In the genomic region with DNA sequence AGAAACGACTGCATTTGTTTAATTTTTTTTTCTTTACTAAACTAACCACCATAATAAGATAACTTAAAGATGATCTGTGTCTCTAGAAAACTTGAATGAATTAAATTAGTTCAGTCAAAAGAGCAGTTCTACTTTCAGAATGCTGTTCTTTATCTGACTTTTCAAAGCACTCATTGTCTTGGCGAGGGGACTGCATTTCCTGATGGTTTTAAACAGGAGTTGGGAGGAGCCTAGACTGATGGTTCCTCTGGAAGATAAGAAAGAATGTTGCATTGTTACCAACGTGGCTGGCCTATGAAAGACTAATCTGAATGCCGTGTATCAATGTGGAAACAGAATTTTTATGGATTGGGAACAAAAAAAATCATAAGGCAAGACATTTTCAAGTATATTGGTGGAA, we compare ENCODE assay signal across 13 mouse cellular contexts. TPM values are rescaled to one million over a fixed set of nuclear protein-coding genes. Genes with fewer than 3 reads are reported as not detected.
DNase-seq lines count a peak whose midpoint lies in the region; ATAC-seq lines count a peak whose summit lies in the region.
"Had no signal": no experiment of that assay in that cellular context is flagged by ENCODE, and none has a peak within 500 bp of the region (broad histone marks: within the 10 kb centered on the region; RNA-seq: fewer than 3 reads in every experiment).

No protein-coding gene starts in this region.

- no peak for DNase-seq in heart, postnatal 25 days (ENCODE audit: low spot score)
- DNase-seq in embryo, embryonic 9.5 days (ENCODE audit: extremely low spot score): peak; percentile 20
- DNase-seq in adrenal gland, postnatal 14 days: no peak
- DNase-seq: gastrocnemius, postnatal 10 days; kidney, adult 9 months had no signal

- no peaks in the 10 kb centered on the region for H3K36me3 ChIP-seq in heart, embryonic 14.5 days (ENCODE audit: control insufficient read depth, insufficient read depth, low read length)
- H3K36me3 ChIP-seq in megakaryocyte, embryonic 14.5 days (replicated peaks; ENCODE audit: low read length): peaks cover 29% of the 10 kb centered on the region

- H3K4me3 ChIP-seq in heart, embryonic 14.5 days (ENCODE audit: control insufficient read depth in 1 of 2, insufficient read depth in 1 of 2, low read depth in 1 of 2, low read length in 2 of 2): no peak overlapping the region
- H3K4me3 ChIP-seq in megakaryocyte, embryonic 14.5 days (replicated peaks): peak overlapping the region; percentile 80
- H3K4me3 ChIP-seq: forebrain, embryonic 13.5 days; neural tube, embryonic 13.5 days had no signal

- 5% methylated on average over 4 of the region's 4 CpGs for WGBS in heart, embryonic 14.5 days

- H3K4me2 ChIP-seq in heart, embryonic 14.5 days (ENCODE audit: low read length): peak overlapping the region; percentile 43
- H3K4me2 ChIP-seq: forebrain, embryonic 13.5 days; neural tube, embryonic 13.5 days had no signal

- peaks cover 13 to 72% of the 10 kb centered on the region in 2 experiments for H3K4me1 ChIP-seq in heart, embryonic 14.5 days (ENCODE audit: control insufficient read depth in 2 of 2, insufficient read depth in 2 of 2, low read length in 2 of 2)
- peaks cover 94% of the 10 kb centered on the region for H3K4me1 ChIP-seq in megakaryocyte, embryonic 14.5 days

- H3K27me3 ChIP-seq in heart, embryonic 14.5 days (ENCODE audit: control insufficient read depth, insufficient read depth, low read length): no peaks in the 10 kb centered on the region
- no peaks in the 10 kb centered on the region for H3K27me3 ChIP-seq in megakaryocyte, embryonic 14.5 days (replicated peaks)
- H3K27me3 ChIP-seq: CH12.LX; forebrain, embryonic 13.5 days; neural tube, embryonic 13.5 days had no signal

- no peak for ATAC-seq in heart, embryonic 14.5 days (ENCODE audit: insufficient number of reproducible peaks, insufficient read depth, low FRiP score, low read depth)
- no peak for ATAC-seq in megakaryocyte, adult 5-6 weeks (ENCODE audit: poor library complexity, severe bottlenecking)
- ATAC-seq in megakaryocyte-erythroid progenitor cell, adult 5-6 weeks (replicated peaks; ENCODE audit: low FRiP score, low TSS enrichment, poor library complexity, severe bottlenecking): peak; percentile 55
- no peak for ATAC-seq in monocyte, adult 5-6 weeks (replicated peaks; ENCODE audit: insufficient number of reproducible peaks, low FRiP score, low TSS enrichment, poor library complexity, severe bottlenecking)
- ATAC-seq: forebrain, embryonic 13.5 days had no signal

- peak overlapping the region; percentile 50 to 58 for H3K27ac ChIP-seq in heart, embryonic 14.5 days (replicated peaks in 1 of 2; ENCODE audit: control insufficient read depth in 1 of 2, insufficient read depth in 1 of 2, low read depth in 2 of 2, low read length in 2 of 2)
- H3K27ac ChIP-seq: forebrain, embryonic 13.5 days had no signal

- H3K9ac ChIP-seq in heart, embryonic 14.5 days (ENCODE audit: low read length): no peak overlapping the region
- H3K9ac ChIP-seq: forebrain, embryonic 13.5 days had no signal

- no peaks in the 10 kb centered on the region for H3K9me3 ChIP-seq in heart, embryonic 14.5 days (ENCODE audit: control insufficient read depth, low read length)
- H3K9me3 ChIP-seq in megakaryocyte, embryonic 14.5 days: no peaks in the 10 kb centered on the region
- H3K9me3 ChIP-seq: forebrain, embryonic 13.5 days; neural tube, embryonic 13.5 days had no signal

- intact Hi-C loops in heart, postnatal 25 days (cut with DNase I): loop anchor here (5.0 kb wide), 1 partner anchor 52 kb away; the partner anchor contains the start of gene Nxnl2

RNA-seq across cellular contexts. Expression of gene Spin1, which starts 20.1 kb away (rescaled TPM):
- 57.8 and 58.1 TPM in 2 replicates for polyA plus RNA-seq in heart, embryonic 14.5 days (2014; fragmentation: Nextera tagmentation; extraction: Ambion mirVana)
- 10 to 100 TPM; 30.0 to 33.4 TPM for total RNA-seq in heart, postnatal 25 days (2021)
- polyA plus RNA-seq in megakaryocyte, embryonic 14.5 days (2012; ENCODE audit: insufficient read depth, low replicate concordance): 1.7 TPM in 1 of 2 replicates, not detected in the other
- total RNA-seq in megakaryocyte, adult 5-6 weeks (2015): 33.9 and 37.5 TPM in 2 replicates
- 39.0 and 39.2 TPM in 2 replicates for total RNA-seq in megakaryocyte, adult 5-6 weeks (2017)
- total RNA-seq in megakaryocyte-erythroid progenitor cell, adult 5-6 weeks (2014; fragmentation: Nextera tagmentation): 12.6 and 16.1 TPM in 2 replicates
- 14.5 and 24.0 TPM in 2 replicates for total RNA-seq in megakaryocyte-erythroid progenitor cell, adult 5-6 weeks (2017)
- 64.3 and 66.8 TPM in 2 replicates for total RNA-seq in adrenal gland, postnatal 14 days (2021)
- total RNA-seq in monocyte, adult 5-6 weeks (2017): 30.8 to 34.7 TPM (median 34.3 TPM) in 3 replicates

RNA-seq across cellular contexts. Expression of gene Nxnl2, which starts 50.1 kb away (rescaled TPM):
- polyA plus RNA-seq in heart, embryonic 14.5 days (2014; fragmentation: Nextera tagmentation; extraction: Ambion mirVana): 1.2 and 2.3 TPM in 2 replicates
- total RNA-seq in heart, postnatal 25 days (2021): 1 to 10 TPM in 1 of 2 experiments, under 1 TPM in 1; 0.62 to 1.1 TPM
- not detected in 2 replicates for polyA plus RNA-seq in megakaryocyte, embryonic 14.5 days (2012; ENCODE audit: insufficient read depth, low replicate concordance)
- total RNA-seq in megakaryocyte, adult 5-6 weeks (2015): 1.2 TPM in 1 of 2 replicates, not detected in the other
- total RNA-seq in megakaryocyte, adult 5-6 weeks (2017): 0.29 and 0.33 TPM in 2 replicates
- total RNA-seq in megakaryocyte-erythroid progenitor cell, adult 5-6 weeks (2014; fragmentation: Nextera tagmentation): not detected in 2 replicates
- total RNA-seq in megakaryocyte-erythroid progenitor cell, adult 5-6 weeks (2017): not detected in 2 replicates
- 0.56 and 0.64 TPM in 2 replicates for total RNA-seq in adrenal gland, postnatal 14 days (2021)
- total RNA-seq in monocyte, adult 5-6 weeks (2017): 2.0 TPM in 1 of 3 replicates, not detected in the others
